Mouse (Mus musculus) kidney, adult 2 months (tissue): ENCODE measurements around the gene Hdgfl3.

ENCODE experiments used
- CTCF ChIP-seq: fragments of 200-500 bp; conservative IDR thresholded peaks from 2 replicates; pipeline ENCODE4 v1.5.1; 2011; ENCODE audit warnings: low read depth, mild to moderate bottlenecking, control low read depth, low read length, moderate library complexity, mixed read lengths; ENCODE audit not compliant: insufficient read depth, insufficient read length
- POLR2A ChIP-seq: fragments of 200-500 bp; IDR thresholded peaks from one replicate; pipeline ENCODE4 v1.6.1; 2011; ENCODE audit warnings: low read depth, low read length, control low read depth

- TF ChIP-seq CTCF (no peak), POLR2A (no peak)
Measured at GRCm38 (mm10) chr7:81847010-81847409, 87.3 kb downstream of the Hdgfl3 start.
